Mouse (Mus musculus) liver, postnatal 0 days (tissue): Measurements from ENCODE around the gene Hesx1.

Source experiments
- CTCF ChIP-seq: sonication (generic); IDR thresholded peaks from 2 replicates; pipeline ENCODE4 v1.5.1; 2016; ENCODE audit warnings: antibody characterized with exemption, low read depth
- EP300 ChIP-seq: IDR thresholded peaks from 2 replicates; pipeline ENCODE4 v1.6.1; 2016; ENCODE audit warnings: antibody characterized with exemption, low read depth, mild to moderate bottlenecking

DNA sequence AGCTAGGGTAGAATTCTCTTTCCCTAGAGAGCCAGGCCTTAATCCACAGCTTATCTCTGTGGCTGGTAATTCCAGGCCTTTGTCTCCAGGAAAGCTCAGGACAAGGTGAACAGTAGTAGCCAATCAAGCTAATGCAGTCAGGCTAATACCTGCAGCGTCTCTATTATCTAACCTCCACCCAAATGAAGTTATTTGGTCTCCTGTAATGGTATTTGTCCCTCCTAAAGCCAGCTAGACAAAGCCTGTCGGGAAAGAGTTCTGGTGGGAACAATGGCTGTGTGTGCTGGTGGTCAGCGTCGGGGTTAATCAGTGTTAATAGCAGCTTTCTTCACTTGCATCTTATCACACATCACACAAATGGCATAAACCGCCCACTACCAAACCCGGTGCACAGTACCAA lies 11.7 kb downstream of the Hesx1 start:
- no peak for TF ChIP-seq CTCF
- no peak for TF ChIP-seq EP300
